Mouse (Mus musculus) E14TG2a.4 (cell line): ENCODE results near the gene Ugp2.

Experiments used
- CTCF ChIP-seq: conservative IDR thresholded peaks from 2 replicates; pipeline ENCODE4 v1.5.1; 2014; ENCODE audit warnings: low read length
- NANOG ChIP-seq: IDR thresholded peaks from 2 replicates; pipeline ENCODE4 v1.6.1; 2014; ENCODE audit warnings: borderline replicate concordance, low read length, mixed read lengths
- POU5F1 ChIP-seq: IDR thresholded peaks from 2 replicates; pipeline ENCODE4 v1.6.1; 2014; ENCODE audit warnings: low read length, borderline replicate concordance

- TF ChIP-seq CTCF (peak; percentile 32), POU5F1 (no peak), NANOG (no peak)
Measured at GRCm38 (mm10) chr11:21326770-21327169, 44.2 kb downstream of the Ugp2 start.
